Mouse (Mus musculus) left cerebral cortex, postnatal 36 days (tissue): Measurements from ENCODE around the gene Fezf1. TPM values are rescaled to one million over a fixed set of nuclear protein-coding genes. Genes with fewer than 3 reads are reported as not detected.

Experiments
- DNase-seq, 2 experiments: peaks; one replicate each; pipeline ENCODE4 v3.0.0; 2021 to 2022; ENCODE audit warnings: low spot score in 2 of 2, mixed read lengths in 1 of 2
- intact Hi-C: fragments of 180-260 bp; cut with DNase I; formaldehyde crosslinking; loops from one replicate; pipeline ENCODE4 v1.15.1; 2025
- total RNA-seq, 2 experiments: library from RNA; stranded (reverse); gene quantifications; 2 replicates each; pipeline ENCODE4 v1.2.3; 2021

Fezf1 gene
- total RNA-seq, 2 experiments from 2014 or later, result 0.12 to 0.20 TPM

DNA sequence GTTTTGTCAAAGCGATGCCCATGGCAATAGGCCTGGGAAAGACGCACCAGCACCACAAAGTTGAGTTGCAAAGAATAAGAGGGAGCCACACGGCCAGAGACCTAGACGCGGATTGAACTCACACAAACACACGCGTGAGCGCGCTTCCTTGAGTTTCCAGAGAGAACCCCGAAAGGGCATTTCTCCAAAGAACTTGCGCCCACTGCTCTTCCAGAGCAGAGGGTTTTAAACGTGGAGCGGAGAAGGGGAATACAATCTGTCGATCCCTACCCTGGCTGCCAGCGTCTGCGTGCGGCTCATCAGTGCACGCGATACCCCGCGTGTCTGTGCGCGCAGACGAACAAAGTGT, 865 bp upstream of the Fezf1 start:
- intact Hi-C loops, result loop anchor here (10.0 kb wide), 1 partner anchor 954 kb away; no protein-coding TSS in a partner anchor
- no peak for DNase-seq

DNA sequence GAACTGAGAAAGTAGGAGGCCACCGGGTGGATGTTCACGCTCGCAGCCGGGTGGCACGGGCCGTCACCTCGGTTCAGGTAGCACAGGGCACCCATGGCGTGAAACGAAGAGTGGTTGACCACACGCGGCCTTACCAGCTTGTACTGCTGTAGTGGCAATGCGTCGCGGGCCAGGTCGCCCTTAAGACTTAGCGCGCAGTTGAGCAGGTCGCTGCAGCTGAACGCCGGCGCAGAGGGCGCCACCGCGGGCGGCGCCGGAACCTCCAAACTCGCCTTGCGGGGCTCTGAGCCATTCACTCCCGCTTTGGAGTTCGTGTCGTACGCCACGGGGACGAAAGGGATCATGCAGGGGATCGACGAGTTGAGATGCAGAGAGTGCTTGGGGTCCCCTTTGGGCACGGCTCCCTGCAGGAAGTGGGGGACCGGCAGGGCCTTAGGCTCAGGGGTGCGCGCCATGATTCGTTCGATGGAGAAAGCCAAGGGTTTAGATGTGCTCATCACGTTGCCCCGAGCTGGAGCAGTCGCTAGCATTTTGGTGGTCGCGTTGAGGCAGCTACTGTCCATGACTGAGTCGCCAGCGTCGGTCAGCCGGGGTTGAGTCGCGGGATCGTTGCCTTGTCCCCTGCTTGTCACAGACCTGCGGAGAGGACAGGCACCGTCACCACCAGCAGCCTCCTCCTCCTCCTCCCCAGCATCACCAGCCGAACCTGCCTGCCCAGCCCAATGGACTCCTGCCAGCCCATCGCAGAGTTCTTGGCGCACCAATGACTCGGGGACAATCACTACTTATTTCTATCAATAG, 450 bp downstream of the Fezf1 start:
- no peak for DNase-seq
- intact Hi-C loops, result loop anchor here (10.0 kb wide), 1 partner anchor 953 kb away; no protein-coding TSS in a partner anchor

- DNase-seq, result no peak
- intact Hi-C loops, result loop anchor here (10.0 kb wide), 1 partner anchor 952 kb away; no protein-coding TSS in a partner anchor
Measured at GRCm38 (mm10) chr6:23246790-23247511, 1.2 kb downstream of the Fezf1 start.

GRCm38 (mm10) chr6:23246061-23246789, 1.9 kb downstream of the Fezf1 start:
- DNase-seq, result no peak
- intact Hi-C loops, result loop anchor here (10.0 kb wide), 1 partner anchor 951 kb away; no protein-coding TSS in a partner anchor

DNA sequence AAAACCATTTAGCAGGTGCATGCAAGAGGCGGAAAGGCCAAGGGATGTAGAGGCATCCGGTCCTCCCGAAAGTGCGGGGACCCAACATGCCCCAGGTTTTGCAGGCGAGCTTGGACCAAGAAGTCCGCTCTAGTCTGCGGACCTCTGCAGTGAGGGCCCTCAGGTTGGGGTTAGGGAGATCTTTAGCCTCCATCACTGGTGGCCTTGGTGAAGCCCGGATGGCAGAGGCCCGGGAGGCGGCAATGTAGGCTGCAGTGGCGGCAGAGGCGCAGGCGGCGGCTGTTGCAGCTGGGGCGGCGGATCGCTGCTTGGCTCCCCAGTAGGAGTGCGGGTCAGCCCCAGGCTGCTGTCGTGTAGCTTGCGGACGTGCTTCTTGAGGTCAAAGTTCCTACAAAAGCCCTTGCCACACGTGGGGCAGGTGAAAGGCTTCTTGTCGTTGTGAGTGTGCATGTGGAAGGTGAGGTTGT, 2.6 kb downstream of the Fezf1 start:
- intact Hi-C loops, result loop anchor here (10.0 kb wide), 1 partner anchor 951 kb away; no protein-coding TSS in a partner anchor
- DNase-seq, result no peak

DNA sequence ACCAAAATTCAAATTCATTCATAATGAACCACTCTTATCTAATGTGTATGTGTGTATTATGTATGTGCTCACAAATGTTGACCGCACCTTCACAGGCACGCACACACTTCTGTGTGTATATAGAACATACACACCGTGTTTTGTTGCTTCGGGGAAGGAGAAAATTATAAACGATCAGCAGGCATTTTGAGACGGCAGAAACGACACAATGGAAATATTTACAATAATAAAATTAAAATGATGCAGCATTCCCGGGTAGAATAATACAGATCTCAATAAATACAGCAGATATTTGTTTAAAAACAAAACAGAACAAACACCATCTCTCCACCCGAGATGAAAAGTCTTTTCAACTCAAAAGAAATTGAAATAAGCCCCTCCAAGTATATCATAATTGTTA, 3.0 kb downstream of the Fezf1 start:
- DNase-seq, result no peak
- intact Hi-C loops, result loop anchor here (10.0 kb wide), 1 partner anchor 950 kb away; no protein-coding TSS in a partner anchor

DNA sequence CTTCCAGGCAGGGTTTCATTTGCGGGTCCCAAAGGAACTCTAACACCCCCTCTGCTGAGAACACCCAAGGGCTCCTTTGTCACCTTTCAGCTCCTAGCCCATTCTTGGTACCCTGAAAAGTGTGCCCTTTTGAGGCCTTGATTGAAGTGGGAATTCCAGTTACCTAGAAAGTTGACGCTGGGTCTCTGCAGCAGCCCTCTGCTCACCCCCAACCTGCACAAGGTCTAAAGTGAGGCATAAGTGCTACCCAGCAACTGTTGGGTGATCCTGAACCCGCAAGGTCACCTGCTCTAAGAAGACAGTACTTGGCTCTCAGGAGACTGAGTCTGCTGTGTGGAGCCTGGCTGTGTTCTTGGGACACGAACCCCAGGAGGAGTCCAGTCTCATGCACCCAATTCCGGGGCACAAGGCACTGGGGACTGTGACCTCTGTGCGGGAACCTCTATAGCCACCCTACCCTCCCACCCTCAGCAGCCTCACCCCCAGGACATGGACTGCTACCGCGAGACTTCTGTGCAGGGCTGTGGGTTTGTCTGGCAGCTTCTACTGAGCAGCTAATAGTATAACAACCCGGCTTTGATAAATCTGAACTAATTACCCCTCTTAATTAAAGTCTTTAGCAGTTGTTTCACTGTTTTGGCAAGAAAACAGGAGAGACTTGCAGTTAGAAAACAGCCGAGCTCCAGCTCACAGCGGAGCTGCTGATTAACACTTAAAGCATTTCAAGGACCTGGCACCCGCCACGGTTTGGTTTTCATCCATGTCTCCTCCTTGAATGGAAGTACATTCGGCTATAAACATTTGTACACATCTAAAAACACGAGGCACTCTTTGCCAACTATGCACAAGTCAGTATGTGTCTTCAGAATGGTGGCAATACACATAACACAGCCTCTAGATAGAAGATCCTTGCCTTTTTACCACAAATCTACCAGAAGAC, 4.1 kb downstream of the Fezf1 start:
- intact Hi-C loops, result loop anchor here (10.0 kb wide), 1 partner anchor 949 kb away; no protein-coding TSS in a partner anchor
- no peak for DNase-seq

DNA sequence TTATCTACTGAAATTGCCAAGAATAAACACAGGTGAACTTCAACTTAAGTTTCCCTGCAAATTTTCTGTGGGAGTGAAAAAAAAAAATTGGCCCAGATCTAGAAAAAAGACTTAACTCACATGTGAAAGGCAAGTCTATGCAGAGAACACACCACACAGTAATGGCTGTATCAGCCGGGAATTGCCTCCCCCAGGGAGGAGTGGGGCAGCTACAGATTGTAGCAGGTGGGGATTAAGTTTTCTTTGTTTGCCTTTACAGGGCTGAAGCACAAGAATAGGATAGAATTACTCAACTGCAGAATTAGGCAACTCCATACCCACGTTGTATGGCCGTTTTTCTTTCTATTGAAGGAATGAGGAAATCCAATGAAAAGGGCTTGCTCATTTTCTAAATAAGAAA, 36.7 kb downstream of the Fezf1 start:
- intact Hi-C loops, result no loop called here
- no peak for DNase-seq

DNA sequence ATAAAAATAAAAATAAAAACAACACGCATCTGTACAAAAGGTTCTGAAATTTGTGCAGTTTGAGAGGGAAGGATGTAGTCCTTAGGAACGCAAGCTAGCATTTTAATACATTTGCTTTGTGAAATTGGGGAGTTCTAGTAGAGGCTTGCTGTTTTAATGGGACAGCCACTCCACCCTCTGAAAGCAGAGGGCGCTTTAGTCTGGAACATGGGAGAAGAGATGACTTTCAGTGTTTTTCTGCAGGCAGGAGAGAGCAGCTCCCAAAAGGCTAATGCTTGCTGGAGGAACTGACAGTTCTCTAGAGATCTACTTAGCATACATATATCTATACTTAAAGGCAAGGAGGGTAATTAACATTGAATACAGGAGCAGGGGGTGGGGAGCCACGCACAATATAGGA, 40.4 kb downstream of the Fezf1 start:
- intact Hi-C loops, result no loop called here

GRCm38 (mm10) chr6:23202630-23203029, 45.5 kb downstream of the Fezf1 start:
- intact Hi-C loops, result no loop called here
- DNase-seq, result no peak

More for the DNA sequence above, 40.4 kb downstream of the Fezf1 start:
- DNase-seq, result no peak

Other genes with a start within 250 kb of the Fezf1 start
- 1 to 10 TPM; 3.9 to 4.2 TPM for gene Aass, start 115.4 kb downstream of the Fezf1 start, total RNA-seq